Mouse (Mus musculus): ENCODE data around the gene Egln2. TPM values are rescaled to one million over a fixed set of nuclear protein-coding genes. Genes with fewer than 3 reads are reported as not detected.

Gene Egln2
- total and polyA plus RNA-seq, 3 experiments: 69.5 to 80.1 TPM; not detected in 1

- no peaks in the 10 kb centered on the region; the same call in 1 of the 2 replicates for H3K79me2 ChIP-seq (ENCODE audit: control insufficient read depth, insufficient read depth, low read length, poor library complexity)
- peaks cover 0 to 6% of the 10 kb centered on the region in 2 experiments; a peak in 3 of 4 replicates for H3K36me3 ChIP-seq (ENCODE audit: control insufficient read depth in 1 of 2, insufficient read depth in 2 of 2, low read length in 2 of 2)
- H3K27ac ChIP-seq (ENCODE audit: control insufficient read depth, low read depth, low read length): no peak overlapping the region
- H3K4me1 ChIP-seq (ENCODE audit: control insufficient read depth in 1 of 2, insufficient read depth in 2 of 2, low read length in 2 of 2): peaks cover 0 to 12% of the 10 kb centered on the region in 2 experiments; a peak in 3 of 4 replicates
- no peaks in the 10 kb centered on the region for H3K9me3 ChIP-seq (replicated peaks; ENCODE audit: insufficient read depth, low read length)
- TF ChIP-seq NRF1 (IDR thresholded peaks at IDR 0.05; ENCODE audit: insufficient read depth, low read depth, low read length, poor library complexity, severe bottlenecking): no peak
- TF ChIP-seq ZNF384 (IDR thresholded peaks at IDR 0.05; ENCODE audit: low read depth, low read length): no peak
- no peak for TF ChIP-seq HCFC1 (IDR thresholded peaks at IDR 0.05; ENCODE audit: low read depth, low read length)
- no peak for TF ChIP-seq MAZ (IDR thresholded peaks at IDR 0.05; ENCODE audit: low read depth, low read length)
- no peak for TF ChIP-seq CHD2 (IDR thresholded peaks at IDR 0.05; ENCODE audit: low read length)
- TF ChIP-seq TCF12 (IDR thresholded peaks at IDR 0.05; ENCODE audit: low read depth, low read length): no peak
- no peak for TF ChIP-seq CTCF (IDR thresholded peaks at IDR 0.05 in 2 of 3, conservative IDR thresholded peaks at IDR 0.05 in 1 of 3; ENCODE audit: control insufficient read depth in 1 of 3, insufficient read depth in 1 of 3, low read depth in 2 of 3, low read length in 3 of 3, poor library complexity in 1 of 3, severe bottlenecking in 1 of 3)
- no peak for TF ChIP-seq ELF1 (IDR thresholded peaks at IDR 0.05; ENCODE audit: low read depth, low read length)
- TF ChIP-seq POLR2AphosphoS2 (IDR thresholded peaks at IDR 0.05; ENCODE audit: low read length): no peak
- no peak for TF ChIP-seq KAT2A (conservative IDR thresholded peaks at IDR 0.05; ENCODE audit: low read depth, low read length)
- TF ChIP-seq CHD1 (IDR thresholded peaks at IDR 0.05; ENCODE audit: low read depth, low read length): no peak
- TF ChIP-seq RCOR1 (IDR thresholded peaks at IDR 0.05; ENCODE audit: low read depth, low read length): no peak
- no peak for TF ChIP-seq GATA1 (IDR thresholded peaks at IDR 0.05; ENCODE audit: low read depth, low read length)
- no peak for TF ChIP-seq TAL1 (IDR thresholded peaks at IDR 0.05; ENCODE audit: low read length)
- no peak for TF ChIP-seq POLR2A (IDR thresholded peaks at IDR 0.05; ENCODE audit: control insufficient read depth in 1 of 2, insufficient read depth in 1 of 2, low read depth in 1 of 2, low read length in 2 of 2, poor library complexity in 1 of 2)
- no peak for TF ChIP-seq SMC3 (IDR thresholded peaks at IDR 0.05; ENCODE audit: low read depth, low read length)
- no peak for TF ChIP-seq JUND (IDR thresholded peaks at IDR 0.05; ENCODE audit: low read depth, low read length)
- TF ChIP-seq MAX (IDR thresholded peaks at IDR 0.05; ENCODE audit: low read length): no peak
- H3K9ac ChIP-seq (ENCODE audit: control insufficient read depth, low read depth, low read length, poor library complexity, severe bottlenecking): no peak overlapping the region
- H3K27me3 ChIP-seq (ENCODE audit: control insufficient read depth in 1 of 2, insufficient read depth in 2 of 2, low read length in 2 of 2): no peaks in the 10 kb centered on the region
- DNase-seq (ENCODE audit: low read depth, low spot score): no peak
- no peak overlapping the region for H3K4me3 ChIP-seq (ENCODE audit: control insufficient read depth in 1 of 2, insufficient read depth in 1 of 2, low read depth in 2 of 2, low read length in 2 of 2)
Observed at GRCm38 (mm10) chr7:27182498-27182897, 15.9 kb upstream of the Egln2 start.

GRCm38 (mm10) chr7:27180837-27181695 lies 14.5 kb upstream of the Egln2 start, which contains the start of the genes Gm21983 and Mia:
Gm21983 (minus strand) TSS chr7:27181086.
Mia (minus strand) TSS chr7:27181157.
- Histone ChIP-seq H3K4me1 (ENCODE audit: control insufficient read depth in 1 of 2, insufficient read depth in 2 of 2, low read length in 2 of 2) (peaks cover 0 to 12% of the 10 kb centered on the region in 2 experiments; a peak in 3 of 4 replicates), H3K27ac (ENCODE audit: control insufficient read depth, low read depth, low read length) (no peak within 1 kb of the TSS), H3K9ac (ENCODE audit: control insufficient read depth, low read depth, low read length, poor library complexity, severe bottlenecking) (no peak within 1 kb of the TSS), H3K9me3 (replicated peaks; ENCODE audit: insufficient read depth, low read length) (no peaks in the 10 kb centered on the region), H3K4me3 (ENCODE audit: control insufficient read depth in 1 of 2, insufficient read depth in 1 of 2, low read depth in 2 of 2, low read length in 2 of 2) (no peak within 1 kb of the TSS), H3K36me3 (ENCODE audit: control insufficient read depth in 1 of 2, insufficient read depth in 2 of 2, low read length in 2 of 2) (peaks cover 0 to 6% of the 10 kb centered on the region in 2 experiments; a peak in 3 of 4 replicates), H3K79me2 (ENCODE audit: control insufficient read depth, insufficient read depth, low read length, poor library complexity) (no peaks in the 10 kb centered on the region; the same call in 1 of the 2 replicates), H3K27me3 (ENCODE audit: control insufficient read depth in 1 of 2, insufficient read depth in 2 of 2, low read length in 2 of 2) (no peaks in the 10 kb centered on the region)
- TF ChIP-seq USF1 (IDR thresholded peaks at IDR 0.05; ENCODE audit: low read depth, low read length): no peak
- TF ChIP-seq GABPA (IDR thresholded peaks at IDR 0.05; ENCODE audit: low read depth, low read length): no peak
- no peak for DNase-seq (ENCODE audit: low read depth, low spot score)
